Mouse (Mus musculus) G1E (cell line): ENCODE measurements at regions not wholly inside any gene's neighbourhood (a gene's known extent, or its start where the extent isn't known, plus 50 kb on each side); places are given as distances from the start of the nearest gene placed in this dataset.

ENCODE experiments used
- CTCF ChIP-seq: IDR thresholded peaks from 2 replicates; pipeline ENCODE4 v1.5.1; 2012; ENCODE audit warnings: low read depth, low read length, inconsistent platforms, mixed read lengths
- GATA1 ChIP-seq: IDR thresholded peaks from 2 replicates; pipeline ENCODE4 v1.6.1; 2012; ENCODE audit warnings: borderline replicate concordance, low read length, inconsistent platforms, mixed read lengths
- POLR2AphosphoS5 ChIP-seq: IDR thresholded peaks from 2 replicates; pipeline ENCODE4 v1.6.1; 2012; ENCODE audit warnings: low read depth, low read length, inconsistent platforms; ENCODE audit not compliant: insufficient replicate concordance

- TF ChIP-seq CTCF (no peak), GATA1 (no peak), POLR2AphosphoS5 (no peak)
Measured at GRCm38 (mm10) chr6:51761506-51761905, 237.8 kb downstream of the Snx10 start.
